Mouse (Mus musculus) hindbrain, embryonic 14.5 days (tissue): Measurements from ENCODE around the gene Rbfox1. TPM values are rescaled to one million over a fixed set of nuclear protein-coding genes. Genes with fewer than 3 reads are reported as not detected.

ENCODE experiments used
- ATAC-seq: fragments of 200-750 bp; cut with Nextera tagmentation; 2 replicates; pipeline ENCODE4 v1.8.0; 2017; ENCODE audit warnings: moderate number of reproducible peaks, mild to moderate bottlenecking, moderate TSS enrichment, moderate library complexity; ENCODE audit not compliant: low FRiP score
- DNase-seq: peaks from one replicate; pipeline ENCODE4 v3.0.0-alpha.2; 2015; ENCODE audit warnings: low spot score
- H3K27ac ChIP-seq: fragments of 300-500 bp; sonication (generic); 2 replicates; pipeline ENCODE4 v1.5.1; 2014; ENCODE audit warnings: mild to moderate bottlenecking, moderate library complexity
- H3K27me3 ChIP-seq: fragments of 300-500 bp; sonication (generic); 2 replicates; pipeline ENCODE4 v1.6.1; 2014; ENCODE audit warnings: mild to moderate bottlenecking, low read length, mixed read lengths; ENCODE audit not compliant: control insufficient read depth, insufficient read depth
- H3K36me3 ChIP-seq: fragments of 300-500 bp; sonication (generic); replicated peaks from 2 replicates; pipeline ENCODE4 v1.6.1; 2014; ENCODE audit not compliant: control insufficient read depth, insufficient read depth
- H3K4me1 ChIP-seq: fragments of 300-500 bp; sonication (generic); replicated peaks from 2 replicates; pipeline ENCODE4 v1.6.1; 2014; ENCODE audit warnings: antibody characterized with exemption, low read length, mixed read lengths; ENCODE audit not compliant: control insufficient read depth, insufficient read depth
- H3K4me2 ChIP-seq: fragments of 300-500 bp; sonication (generic); replicated peaks from 2 replicates; pipeline ENCODE4 v1.6.1; 2014; ENCODE audit warnings: mild to moderate bottlenecking, moderate library complexity
- H3K4me3 ChIP-seq: fragments of 300-500 bp; sonication (generic); replicated peaks from 2 replicates; pipeline ENCODE4 v1.5.1; 2014; ENCODE audit warnings: mild to moderate bottlenecking, low read length
- H3K9ac ChIP-seq: fragments of 300-500 bp; sonication (generic); 2 replicates; pipeline ENCODE4 v1.6.1; 2014
- H3K9me3 ChIP-seq: fragments of 300-500 bp; sonication (generic); 2 replicates; pipeline ENCODE4 v1.6.1; 2016; ENCODE audit warnings: low read length; ENCODE audit not compliant: control insufficient read depth
- WGBS: fragments of 180-500 bp; shearing (Covaris S2); extraction: QIAGEN DNeasy Blood & Tissue Kit; methylation state at CpG from one replicate; pipeline ENCODE4 v1.1.7; 2014; 5-methylcytosine and 5-hydroxymethylcytosine counted together
- polyA plus RNA-seq: library from polyadenylated mRNA; unstranded; fragments of >200 nt; fragmentation: Nextera tagmentation; extraction: Ambion mirVana; gene quantifications from 2 replicates; pipeline ENCODE4 v1.2.1, GENCODE M21; 2014

The Rbfox1 gene
- 203 and 217 TPM in 2 replicates for polyA plus RNA-seq

- H3K27me3 ChIP-seq, result peaks cover 18% of the 10 kb centered on the region
- H3K4me1 ChIP-seq, result peaks cover 8% of the 10 kb centered on the region
- peak within 1 kb of the TSS; percentile 96 for H3K4me2 ChIP-seq
- H3K4me3 ChIP-seq, result peak within 1 kb of the TSS; percentile 64
- H3K36me3 ChIP-seq, result no peaks in the 10 kb centered on the region
- peak within 1 kb of the TSS; percentile 82 for H3K9ac ChIP-seq
- WGBS, result under 1% methylated on average over 67 of the region's 69 CpGs
- 0 out of 2 replicates have a peak within 1 kb of the TSS, but pooled peaks have one; percentile 20 for H3K27ac ChIP-seq
- no peaks in the 10 kb centered on the region for H3K9me3 ChIP-seq
- peak; percentile 39 for DNase-seq
- ATAC-seq, result peak; percentile 46; the same call in 1 of the 2 replicates
Observed at GRCm38 (mm10) chr16:5884746-5885689, at the start of gene Rbfox1. Gene Rbfox1 (plus strand): TSS chr16:5885355.

DNA sequence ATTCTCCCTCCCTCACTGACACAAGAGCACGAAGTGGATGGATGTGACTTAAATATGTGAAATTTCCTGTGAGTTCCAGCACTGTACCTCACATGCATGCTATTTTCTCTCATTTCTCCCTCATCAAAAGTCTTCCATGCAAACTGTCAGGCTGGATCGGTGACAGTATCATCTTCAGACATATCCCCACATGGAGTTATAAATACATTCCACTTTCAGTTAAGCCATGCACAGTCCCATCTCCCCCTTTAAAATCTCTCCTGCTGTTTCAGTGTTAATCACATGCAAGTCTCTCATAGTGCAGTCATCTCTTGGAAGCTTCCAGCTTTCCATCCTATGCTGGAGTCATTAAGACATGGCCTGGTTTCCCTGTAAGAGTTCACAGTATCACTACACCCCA, 48.4 kb upstream of the Rbfox1 start:
- 88% methylated on average over 2 of the region's 2 CpGs for WGBS

DNA sequence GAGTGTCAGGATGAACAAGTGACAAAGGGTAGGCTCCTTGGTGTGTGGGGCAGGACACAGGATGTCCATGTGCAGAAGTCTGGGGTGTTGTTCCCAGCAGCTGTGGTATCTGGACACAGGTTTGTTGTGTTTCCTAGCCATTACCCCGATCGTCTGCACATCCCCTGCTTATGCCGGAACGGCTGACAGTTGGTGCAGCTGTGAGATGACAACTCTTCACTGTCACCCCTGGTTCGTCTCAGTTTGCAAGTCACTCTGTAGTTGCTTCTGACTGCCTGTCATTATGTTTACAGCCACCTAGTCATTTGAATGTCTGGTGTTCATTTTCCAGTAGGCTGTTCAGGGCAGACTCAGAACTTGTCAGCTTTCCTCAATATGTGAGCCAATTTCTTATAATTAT, 44.0 kb upstream of the Rbfox1 start:
- WGBS, result 80% methylated on average over 5 of the region's 5 CpGs
- ATAC-seq (no peak), DNase-seq (no peak)

More for the DNA sequence above, 48.4 kb upstream of the Rbfox1 start:
- Histone ChIP-seq H3K27me3 (no peaks in the 10 kb centered on the region), H3K4me3 (no peak overlapping the region), H3K27ac (no peak overlapping the region), H3K9me3 (no peaks in the 10 kb centered on the region), H3K36me3 (no peaks in the 10 kb centered on the region), H3K4me2 (no peak overlapping the region), H3K4me1 (no peaks in the 10 kb centered on the region), H3K9ac (no peak overlapping the region)
- no peak for ATAC-seq
- DNase-seq, result no peak

GRCm38 (mm10) chr16:5845645-5846044, 39.5 kb upstream of the Rbfox1 start:
- Histone ChIP-seq H3K36me3 (no peaks in the 10 kb centered on the region), H3K9ac (no peak overlapping the region), H3K27ac (no peak overlapping the region), H3K27me3 (no peaks in the 10 kb centered on the region), H3K9me3 (no peaks in the 10 kb centered on the region), H3K4me3 (no peak overlapping the region), H3K4me1 (0 out of 2 replicates have a peak, but pooled peaks cover 8% of the 10 kb centered on the region), H3K4me2 (no peak overlapping the region)
- peak; percentile 48; the same call in 1 of the 2 replicates for ATAC-seq
- WGBS, result 54% methylated on average over 11 of the region's 11 CpGs
- DNase-seq, result peak; percentile 32

More for the DNA sequence above, 44.0 kb upstream of the Rbfox1 start:
- no peak overlapping the region for H3K4me2 ChIP-seq
- no peaks in the 10 kb centered on the region for H3K9me3 ChIP-seq
- no peaks in the 10 kb centered on the region for H3K4me1 ChIP-seq
- H3K9ac ChIP-seq, result no peak overlapping the region
- no peaks in the 10 kb centered on the region for H3K27me3 ChIP-seq
- H3K4me3 ChIP-seq, result no peak overlapping the region
- H3K36me3 ChIP-seq, result no peaks in the 10 kb centered on the region
- no peak overlapping the region for H3K27ac ChIP-seq

GRCm38 (mm10) chr16:5853055-5853454, 32.1 kb upstream of the Rbfox1 start:
- Histone ChIP-seq H3K9ac (no peak overlapping the region), H3K4me2 (no peak overlapping the region), H3K36me3 (no peaks in the 10 kb centered on the region), H3K9me3 (no peaks in the 10 kb centered on the region; the same call in 1 of the 2 replicates), H3K4me3 (no peak overlapping the region), H3K4me1 (0 out of 2 replicates have a peak, but pooled peaks cover 3% of the 10 kb centered on the region), H3K27me3 (no peaks in the 10 kb centered on the region), H3K27ac (no peak overlapping the region)
- DNase-seq (no peak), ATAC-seq (no peak)
- 26% methylated on average over 2 of the region's 2 CpGs for WGBS

DNA sequence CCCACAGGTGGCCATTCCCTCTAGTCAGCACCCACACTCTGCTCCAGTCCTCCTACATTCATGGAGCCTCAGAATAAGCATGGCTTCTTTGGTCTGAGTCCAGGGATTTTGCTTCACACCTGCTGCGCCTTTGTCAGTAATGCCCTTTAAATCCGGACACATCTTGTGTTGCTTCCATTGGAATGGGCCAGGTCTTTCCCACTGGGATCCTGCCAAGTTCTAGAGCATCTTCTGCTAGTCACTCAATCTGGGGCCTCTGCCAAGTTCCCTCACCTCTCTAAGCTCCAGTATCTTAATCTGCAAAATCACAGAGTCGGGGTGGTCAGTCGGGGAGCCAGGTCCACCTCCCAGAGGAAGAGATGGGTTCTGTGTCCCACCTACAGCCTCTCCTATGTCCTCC, 20.8 kb upstream of the Rbfox1 start:
- H3K9ac ChIP-seq, result no peak overlapping the region
- no peak for DNase-seq
- H3K27ac ChIP-seq, result no peak overlapping the region
- no peak overlapping the region for H3K4me2 ChIP-seq
- ATAC-seq, result no peak
- no peaks in the 10 kb centered on the region for H3K4me1 ChIP-seq
- WGBS, result 96% methylated on average over 4 of the region's 4 CpGs
- no peak overlapping the region for H3K4me3 ChIP-seq
- H3K27me3 ChIP-seq, result no peaks in the 10 kb centered on the region
- H3K9me3 ChIP-seq, result no peaks in the 10 kb centered on the region
- H3K36me3 ChIP-seq, result no peaks in the 10 kb centered on the region

DNA sequence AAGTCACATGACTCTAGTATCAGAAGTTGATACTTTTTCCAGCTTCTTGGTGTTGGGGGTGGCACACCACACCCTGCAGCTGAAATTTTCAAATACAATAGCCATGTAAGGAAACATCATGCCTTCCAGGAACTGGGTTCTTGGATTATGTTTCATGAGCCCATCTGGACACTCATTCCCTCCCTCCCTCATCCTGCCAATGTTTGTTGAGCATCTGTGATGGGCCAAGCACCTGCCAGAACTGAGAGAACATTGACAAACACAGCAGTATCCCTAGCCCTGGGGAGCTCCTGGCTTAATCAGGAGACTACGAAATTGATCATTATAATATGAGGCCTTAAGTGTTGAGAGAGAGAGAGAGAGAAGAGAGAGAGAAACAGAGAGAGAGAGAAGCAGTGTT, 18.2 kb upstream of the Rbfox1 start:
- no peak overlapping the region for H3K27ac ChIP-seq
- no peak overlapping the region for H3K4me3 ChIP-seq
- H3K9ac ChIP-seq, result no peak overlapping the region
- H3K27me3 ChIP-seq, result no peaks in the 10 kb centered on the region
- no peaks in the 10 kb centered on the region for H3K4me1 ChIP-seq
- whole genome bisulfite sequencing, result 53% methylated on average over 1 of the region's 1 CpGs
- H3K36me3 ChIP-seq, result no peaks in the 10 kb centered on the region
- ATAC-seq, result no peak
- H3K4me2 ChIP-seq, result no peak overlapping the region
- H3K9me3 ChIP-seq, result no peaks in the 10 kb centered on the region
- DNase-seq, result no peak

GRCm38 (mm10) chr16:5870391-5870790, 14.8 kb upstream of the Rbfox1 start:
- Histone ChIP-seq H3K36me3 (no peaks in the 10 kb centered on the region), H3K4me3 (no peak overlapping the region), H3K27me3 (no peaks in the 10 kb centered on the region), H3K27ac (no peak overlapping the region), H3K9ac (no peak overlapping the region), H3K4me2 (no peak overlapping the region), H3K4me1 (no peaks in the 10 kb centered on the region), H3K9me3 (no peaks in the 10 kb centered on the region)
- WGBS, result 58% methylated on average over 3 of the region's 3 CpGs
- no peak for ATAC-seq
- no peak for DNase-seq

DNA sequence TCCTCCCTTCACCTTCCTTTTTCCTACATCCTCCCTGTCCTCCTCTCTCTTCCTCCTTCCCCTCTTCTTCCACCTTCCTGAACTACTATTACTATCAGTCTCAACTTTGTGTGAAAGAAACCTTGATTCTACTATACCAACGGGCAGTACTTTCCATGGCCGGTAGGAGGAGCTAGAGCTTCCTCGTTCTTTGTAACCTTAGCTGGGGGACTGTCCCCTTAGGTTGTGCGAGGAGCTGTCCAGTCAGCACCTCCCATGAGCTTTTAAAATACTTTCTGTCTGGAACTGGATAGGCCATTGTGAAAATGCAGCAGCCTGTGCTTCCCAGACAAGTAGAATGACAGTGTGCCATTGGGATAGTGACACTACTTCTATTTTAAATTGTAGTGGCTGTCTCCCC, 3.3 kb upstream of the Rbfox1 start:
- Histone ChIP-seq H3K27ac (no peak overlapping the region), H3K4me2 (no peak overlapping the region), H3K9ac (no peak overlapping the region), H3K9me3 (no peaks in the 10 kb centered on the region), H3K27me3 (peaks cover 18% of the 10 kb centered on the region), H3K4me3 (no peak overlapping the region), H3K36me3 (no peaks in the 10 kb centered on the region), H3K4me1 (peaks cover 8% of the 10 kb centered on the region)
- 0% methylated on average over 4 of the region's 4 CpGs for WGBS
- DNase-seq, result peak; percentile 84
- ATAC-seq, result no peak
